Mouse (Mus musculus): ENCODE results near the gene Lif.

GRCm38 (mm10) chr11:4302363-4302913 is 45.1 kb downstream of the Lif start:
- TF ChIP-seq CTCF (IDR thresholded peaks at IDR 0.05; ENCODE audit: low read depth) (no peak), EP300 (IDR thresholded peaks at IDR 0.05; ENCODE audit: low read depth) (no peak)
